Mouse (Mus musculus): ENCODE measurements around the gene Stxbp2. TPM values are rescaled to one million over a fixed set of nuclear protein-coding genes. Genes with fewer than 3 reads are reported as not detected.

The Stxbp2 gene
- polyA plus RNA-seq, 1 experiment = 330 TPM

GRCm38 (mm10) chr8:3679656-3680055 lies 48.9 kb downstream of the Stxbp2 start:
- H3K36me3 ChIP-seq (ENCODE audit: control insufficient read depth, insufficient read depth, low read length) = peaks cover 23% of the 10 kb centered on the region
- H3K27me3 ChIP-seq (ENCODE audit: control insufficient read depth, insufficient read depth, low read length) = no peaks in the 10 kb centered on the region
- no peaks in the 10 kb centered on the region; the same call in none of the 2 replicates for H3K4me1 ChIP-seq (ENCODE audit: control insufficient read depth, insufficient read depth, insufficient read length, low read length)
- TF ChIP-seq POLR2A (IDR thresholded peaks at IDR 0.05; ENCODE audit: low read depth, low read length) (no peak), CTCF (IDR thresholded peaks at IDR 0.05; ENCODE audit: extremely low read depth, insufficient read length, insufficient replicate concordance, low read depth, low read length) (no peak)
- WGBS = 56% methylated on average over 5 of the region's 5 CpGs
- no peak overlapping the region for H3K27ac ChIP-seq (ENCODE audit: insufficient read depth, low read depth, low read length)
- H3K4me3 ChIP-seq (ENCODE audit: low read depth, low read length) = no peak overlapping the region

GRCm38 (mm10) chr8:3682435-3682834 lies 51.7 kb downstream of the Stxbp2 start:
- Histone ChIP-seq H3K36me3 (ENCODE audit: control insufficient read depth, insufficient read depth, low read length) (peaks cover 23% of the 10 kb centered on the region), H3K27me3 (ENCODE audit: control insufficient read depth, insufficient read depth, low read length) (no peaks in the 10 kb centered on the region)
- TF ChIP-seq POLR2A (IDR thresholded peaks at IDR 0.05; ENCODE audit: low read depth, low read length) (no peak), CTCF (IDR thresholded peaks at IDR 0.05; ENCODE audit: extremely low read depth, insufficient read length, insufficient replicate concordance, low read depth, low read length) (no peak)

GRCm38 (mm10) chr8:3683408-3684176 lies 52.8 kb downstream of the Stxbp2 start:
- Histone ChIP-seq H3K4me3 (ENCODE audit: low read depth, low read length) (no peak overlapping the region), H3K27me3 (ENCODE audit: control insufficient read depth, insufficient read depth, low read length) (no peaks in the 10 kb centered on the region), H3K27ac (ENCODE audit: insufficient read depth, low read depth, low read length) (no peak overlapping the region), H3K36me3 (ENCODE audit: control insufficient read depth, insufficient read depth, low read length) (peaks cover 23% of the 10 kb centered on the region), H3K4me1 (ENCODE audit: control insufficient read depth, insufficient read depth, insufficient read length, low read length) (no peaks in the 10 kb centered on the region; the same call in 1 of the 2 replicates)
- WGBS = 59% methylated on average over 6 of the region's 6 CpGs
- TF ChIP-seq POLR2A (IDR thresholded peaks at IDR 0.05; ENCODE audit: low read depth, low read length) (no peak), CTCF (IDR thresholded peaks at IDR 0.05; ENCODE audit: extremely low read depth, insufficient read length, insufficient replicate concordance, low read depth, low read length) (no peak)

More at GRCm38 (mm10) chr8:3682435-3682834, 51.7 kb downstream of the Stxbp2 start:
- H3K4me3 ChIP-seq (ENCODE audit: low read depth, low read length) = no peak overlapping the region
- WGBS = 92% methylated on average over 5 of the region's 5 CpGs
- H3K4me1 ChIP-seq (ENCODE audit: control insufficient read depth, insufficient read depth, insufficient read length, low read length) = no peaks in the 10 kb centered on the region; the same call in none of the 2 replicates
- H3K27ac ChIP-seq (ENCODE audit: insufficient read depth, low read depth, low read length) = no peak overlapping the region

- no peaks in the 10 kb centered on the region for H3K27me3 ChIP-seq (ENCODE audit: control insufficient read depth, insufficient read depth, low read length)
- no peak overlapping the region for H3K4me3 ChIP-seq (ENCODE audit: low read depth, low read length)
- TF ChIP-seq POLR2A (IDR thresholded peaks at IDR 0.05; ENCODE audit: low read depth, low read length) (no peak), CTCF (IDR thresholded peaks at IDR 0.05; ENCODE audit: extremely low read depth, insufficient read length, insufficient replicate concordance, low read depth, low read length) (no peak)
- no peaks in the 10 kb centered on the region; the same call in 1 of the 2 replicates for H3K4me1 ChIP-seq (ENCODE audit: control insufficient read depth, insufficient read depth, insufficient read length, low read length)
- no peak overlapping the region for H3K27ac ChIP-seq (ENCODE audit: insufficient read depth, low read depth, low read length)
- H3K36me3 ChIP-seq (ENCODE audit: control insufficient read depth, insufficient read depth, low read length) = peaks cover 16% of the 10 kb centered on the region
Observed at GRCm38 (mm10) chr8:3684530-3684929, 53.8 kb downstream of the Stxbp2 start.

- no peak for TF ChIP-seq CTCF (IDR thresholded peaks at IDR 0.05; ENCODE audit: extremely low read depth, insufficient read length, insufficient replicate concordance, low read depth, low read length)
- no peak for TF ChIP-seq POLR2A (IDR thresholded peaks at IDR 0.05; ENCODE audit: low read depth, low read length)
- H3K27me3 ChIP-seq (ENCODE audit: control insufficient read depth, insufficient read depth, low read length) = no peaks in the 10 kb centered on the region
- H3K4me1 ChIP-seq (ENCODE audit: control insufficient read depth, insufficient read depth, insufficient read length, low read length) = no peaks in the 10 kb centered on the region
- no peak overlapping the region for H3K4me3 ChIP-seq (ENCODE audit: low read depth, low read length)
- H3K27ac ChIP-seq (ENCODE audit: insufficient read depth, low read depth, low read length) = no peak overlapping the region
- H3K36me3 ChIP-seq (ENCODE audit: control insufficient read depth, insufficient read depth, low read length) = peaks cover 9% of the 10 kb centered on the region
- 50% methylated on average over 5 of the region's 5 CpGs for WGBS
Observed at GRCm38 (mm10) chr8:3685422-3685821, 54.7 kb downstream of the Stxbp2 start.

GRCm38 (mm10) chr8:3687537-3687936 lies 56.8 kb downstream of the Stxbp2 start:
- no peaks in the 10 kb centered on the region for H3K36me3 ChIP-seq (ENCODE audit: control insufficient read depth, insufficient read depth, low read length)
- WGBS = 65% methylated on average over 6 of the region's 6 CpGs
- H3K27ac ChIP-seq (ENCODE audit: insufficient read depth, low read depth, low read length) = no peak overlapping the region
- no peaks in the 10 kb centered on the region for H3K27me3 ChIP-seq (ENCODE audit: control insufficient read depth, insufficient read depth, low read length)
- no peaks in the 10 kb centered on the region for H3K4me1 ChIP-seq (ENCODE audit: control insufficient read depth, insufficient read depth, insufficient read length, low read length)
- no peak overlapping the region for H3K4me3 ChIP-seq (ENCODE audit: low read depth, low read length)
- TF ChIP-seq POLR2A (IDR thresholded peaks at IDR 0.05; ENCODE audit: low read depth, low read length) (no peak), CTCF (IDR thresholded peaks at IDR 0.05; ENCODE audit: extremely low read depth, insufficient read length, insufficient replicate concordance, low read depth, low read length) (no peak)

GRCm38 (mm10) chr8:3690774-3691173 lies 60.0 kb downstream of the Stxbp2 start:
- Histone ChIP-seq H3K27ac (ENCODE audit: insufficient read depth, low read depth, low read length) (no peak overlapping the region), H3K27me3 (ENCODE audit: control insufficient read depth, insufficient read depth, low read length) (no peaks in the 10 kb centered on the region), H3K36me3 (ENCODE audit: control insufficient read depth, insufficient read depth, low read length) (no peaks in the 10 kb centered on the region), H3K4me1 (ENCODE audit: control insufficient read depth, insufficient read depth, insufficient read length, low read length) (no peaks in the 10 kb centered on the region), H3K4me3 (ENCODE audit: low read depth, low read length) (no peak overlapping the region)
- WGBS = 44% methylated on average over 3 of the region's 3 CpGs
- TF ChIP-seq CTCF (IDR thresholded peaks at IDR 0.05; ENCODE audit: extremely low read depth, insufficient read length, insufficient replicate concordance, low read depth, low read length) (no peak), POLR2A (IDR thresholded peaks at IDR 0.05; ENCODE audit: low read depth, low read length) (no peak)

Other genes starting within 250 kb of the Stxbp2 start
- 32.4 and 43.1 TPM in 2 replicates for gene Arhgef18, start 237.9 kb upstream of the Stxbp2 start, polyA plus RNA-seq (2012; rRNA removed)
- gene Pex11g, start 163.3 kb upstream of the Stxbp2 start, polyA plus RNA-seq (2012; rRNA removed) = 9.6 and 13.0 TPM in 2 replicates
- 0.08 and 0.11 TPM in 2 replicates for gene Tex45, start 160.1 kb upstream of the Stxbp2 start, polyA plus RNA-seq (2012; rRNA removed)
- gene Zfp358, start 137.8 kb upstream of the Stxbp2 start, polyA plus RNA-seq (2012; rRNA removed) = 20.2 and 40.0 TPM in 2 replicates
- gene Mcoln1, start 130.5 kb upstream of the Stxbp2 start, polyA plus RNA-seq (2012; rRNA removed) = 123 and 389 TPM in 2 replicates
- 40.3 and 88.6 TPM in 2 replicates for gene Pnpla6, start 115.6 kb upstream of the Stxbp2 start, polyA plus RNA-seq (2012; rRNA removed)
- 0.51 and 3.4 TPM in 2 replicates for gene C330021F23Rik, start 63.0 kb upstream of the Stxbp2 start, polyA plus RNA-seq (2012; rRNA removed)
- gene Camsap3, start 43.7 kb upstream of the Stxbp2 start, polyA plus RNA-seq (2012; rRNA removed) = 58.8 and 136 TPM in 2 replicates
- gene Xab2, start 9.6 kb upstream of the Stxbp2 start, polyA plus RNA-seq (2012; rRNA removed) = 18.1 and 44.3 TPM in 2 replicates
- 1.8 and 2.5 TPM in 2 replicates for gene Pet100, start 9.4 kb upstream of the Stxbp2 start, polyA plus RNA-seq (2012; rRNA removed)
- not detected in 2 replicates for gene Pcp2, start 5.4 kb upstream of the Stxbp2 start, polyA plus RNA-seq (2012; rRNA removed)
- 0.23 and 0.38 TPM in 2 replicates for gene Retn, start 24.8 kb downstream of the Stxbp2 start, polyA plus RNA-seq (2012; rRNA removed)
- 0.14 TPM in 1 of 2 replicates, not detected in the other for gene Mcemp1, start 34.8 kb downstream of the Stxbp2 start, polyA plus RNA-seq (2012; rRNA removed)
- 1.6 TPM in 1 of 2 replicates, not detected in the other for gene Fcor, start 41.4 kb downstream of the Stxbp2 start, polyA plus RNA-seq (2012; rRNA removed)
- 17.9 and 32.1 TPM in 2 replicates for gene Trappc5, start 45.3 kb downstream of the Stxbp2 start, polyA plus RNA-seq (2012; rRNA removed)
- 1.0 and 4.4 TPM in 2 replicates for gene Fcer2a, start 63.2 kb downstream of the Stxbp2 start, polyA plus RNA-seq (2012; rRNA removed)
- gene Clec4g, start 89.7 kb downstream of the Stxbp2 start, polyA plus RNA-seq (2012; rRNA removed) = 0.11 TPM in 1 of 2 replicates, not detected in the other
- gene Cd209a, start 118.0 kb downstream of the Stxbp2 start, polyA plus RNA-seq (2012; rRNA removed) = 0.46 and 0.91 TPM in 2 replicates
- not detected in 2 replicates for gene Cd209e, start 223.4 kb downstream of the Stxbp2 start, polyA plus RNA-seq (2012; rRNA removed)
- 0.56 TPM in 1 of 2 replicates, not detected in the other for gene Cd209d, start 247.6 kb downstream of the Stxbp2 start, polyA plus RNA-seq (2012; rRNA removed)